In genomic region chr11:119391386-119392000, GRCm38 (mm10) we compare ENCODE assay signal across 8 mouse cellular contexts. TPM values are rescaled to one million over a fixed set of nuclear protein-coding genes. Genes with fewer than 3 reads are reported as not detected.
DNase-seq lines count a peak whose midpoint lies in the region; ATAC-seq and TF ChIP-seq lines count a peak whose summit lies in the region.

No protein-coding gene starts in this region.

- no peaks in the 10 kb centered on the region for H3K79me2 ChIP-seq in CH12.LX (replicated peaks; ENCODE audit: control insufficient read depth, extremely low read depth, insufficient read depth, poor library complexity, severe bottlenecking)

- peaks cover 61% of the 10 kb centered on the region for H3K4me1 ChIP-seq in heart, embryonic 13.5 days
- H3K4me1 ChIP-seq in CH12.LX (ENCODE audit: control insufficient read depth in 1 of 2, insufficient read depth in 2 of 2): peaks cover 18 to 36% of the 10 kb centered on the region in 2 experiments
- H3K4me1 ChIP-seq in embryonic facial prominence, embryonic 14.5 days (ENCODE audit: control insufficient read depth, insufficient read depth, low read length): peaks cover 10% of the 10 kb centered on the region
- peaks cover 12% of the 10 kb centered on the region; the same call in 1 of the 2 replicates for H3K4me1 ChIP-seq in lung, postnatal 0 days (ENCODE audit: insufficient read depth, low read depth, low read length)

- in situ Hi-C loops in CH12.LX (cut with MboI; ENCODE audit: low pct_ligation_motif_present, low pct_unique_long_range_greater_than_20kb, low sequenced_read_pairs): no loop called here

- peak overlapping the region; percentile 77 for H3K4me3 ChIP-seq in heart, embryonic 13.5 days
- peak overlapping the region; percentile 9 to 77 (median 22) for H3K4me3 ChIP-seq in CH12.LX (replicated peaks in 1 of 3; ENCODE audit: low read depth in 2 of 3, low read length in 2 of 3, poor library complexity in 1 of 3)
- H3K4me3 ChIP-seq in embryonic facial prominence, embryonic 14.5 days (ENCODE audit: low read depth, low read length): peak overlapping the region; percentile 68; the same call in 1 of the 2 replicates
- peak overlapping the region; percentile 84; the same call in 1 of the 2 replicates for H3K4me3 ChIP-seq in lung, postnatal 0 days (ENCODE audit: low read depth, low read length)

- 28% methylated on average over 7 of the region's 7 CpGs for WGBS in heart, embryonic 13.5 days
- WGBS in embryonic facial prominence, embryonic 14.5 days: 31% methylated on average over 7 of the region's 7 CpGs
- WGBS in lung, postnatal 0 days: 27% methylated on average over 7 of the region's 7 CpGs

- H3K4me2 ChIP-seq in heart, embryonic 13.5 days: peak overlapping the region; percentile 90
- H3K4me2 ChIP-seq in CH12.LX (ENCODE audit: insufficient read depth, low read depth, poor library complexity, severe bottlenecking): peak overlapping the region; percentile 39
- H3K4me2 ChIP-seq in embryonic facial prominence, embryonic 14.5 days (ENCODE audit: low read depth, low read length): peak overlapping the region; percentile 84; the same call in 1 of the 2 replicates
- H3K4me2 ChIP-seq in lung, postnatal 0 days (replicated peaks; ENCODE audit: low read depth, low read length): peak overlapping the region; percentile 87

- ATAC-seq in heart, embryonic 13.5 days (ENCODE audit: extremely low read depth, insufficient number of reproducible peaks, low FRiP score, low TSS enrichment): no peak
- ATAC-seq in embryonic facial prominence, embryonic 14.5 days (ENCODE audit: low read depth): no peak
- no peak for ATAC-seq in lung, postnatal 0 days

- no peak for TF ChIP-seq RAD21 in CH12.LX (IDR thresholded peaks at IDR 0.05; ENCODE audit: low read depth, low read length)

- dilution Hi-C loops in CH12.LX (cut with MboI; ENCODE audit: extremely low pct_ligation_motif_present, extremely low pct_unique_long_range_greater_than_20kb, low sequenced_read_pairs): no loop called here

- H3K36me3 ChIP-seq in heart, embryonic 13.5 days: peaks cover 6% of the 10 kb centered on the region
- peaks cover 7 to 13% of the 10 kb centered on the region in 2 experiments for H3K36me3 ChIP-seq in CH12.LX (replicated peaks in 1 of 2; ENCODE audit: control insufficient read depth in 1 of 2, insufficient read depth in 1 of 2, low read length in 1 of 2)
- H3K36me3 ChIP-seq in embryonic facial prominence, embryonic 14.5 days (ENCODE audit: control insufficient read depth, insufficient read depth, low read length): no peaks in the 10 kb centered on the region
- no peaks in the 10 kb centered on the region for H3K36me3 ChIP-seq in lung, postnatal 0 days (ENCODE audit: insufficient read depth, low read length)

- H3K9ac ChIP-seq in heart, embryonic 13.5 days: peak overlapping the region; percentile 91
- peak overlapping the region; percentile 90 for H3K9ac ChIP-seq in CH12.LX (ENCODE audit: insufficient read depth, low read depth)
- H3K9ac ChIP-seq in embryonic facial prominence, embryonic 14.5 days (ENCODE audit: low read depth, low read length): no peak overlapping the region
- no peak overlapping the region for H3K9ac ChIP-seq in lung, postnatal 0 days (replicated peaks; ENCODE audit: low read depth)

- H3K27me3 ChIP-seq in heart, embryonic 13.5 days (replicated peaks): peaks cover 20% of the 10 kb centered on the region
- H3K27me3 ChIP-seq in CH12.LX (replicated peaks): peaks cover 71% of the 10 kb centered on the region
- H3K27me3 ChIP-seq in embryonic facial prominence, embryonic 14.5 days (replicated peaks; ENCODE audit: control insufficient read depth, insufficient read depth, low read length): peaks cover 64% of the 10 kb centered on the region
- H3K27me3 ChIP-seq in lung, postnatal 0 days (replicated peaks; ENCODE audit: insufficient read depth, low read length): no peaks in the 10 kb centered on the region

- TF ChIP-seq POLR2A in CH12.LX (IDR thresholded peaks at IDR 0.05; ENCODE audit: low read depth, low read length): no peak

- peak overlapping the region; percentile 97 for H3K27ac ChIP-seq in heart, embryonic 13.5 days (replicated peaks)
- H3K27ac ChIP-seq in CH12.LX (ENCODE audit: insufficient read depth, low read depth): peak overlapping the region; percentile 28; the same call in 1 of the 2 replicates
- H3K27ac ChIP-seq in embryonic facial prominence, embryonic 14.5 days (replicated peaks; ENCODE audit: low read depth, low read length): no peak overlapping the region
- H3K27ac ChIP-seq in lung, postnatal 0 days (ENCODE audit: low read length): peak overlapping the region; percentile 98

- no peak for TF ChIP-seq EP300 in CH12.LX (IDR thresholded peaks at IDR 0.05; ENCODE audit: low read length)
- no peak for TF ChIP-seq EP300 in lung, postnatal 0 days (IDR thresholded peaks at IDR 0.05)

- intact Hi-C loops in left cerebral cortex, postnatal 25 days (cut with DNase I): loop anchor here (10.0 kb wide), 1 partner anchor 367 kb away; the partner anchor contains the start of gene Cbx2

- DNase-seq in heart, adult 8-10 months (ENCODE audit: low spot score): no peak
- DNase-seq in CH12.LX (ENCODE audit: extremely low read depth): no peak
- DNase-seq in embryonic facial prominence, embryonic 14.5 days (ENCODE audit: low spot score): no peak
- peak; percentile 13 for DNase-seq in lung, postnatal 0 days (ENCODE audit: low spot score)
- no peak for DNase-seq in left cerebral cortex, postnatal 25 days (ENCODE audit: low spot score in 2 of 2)
- DNase-seq in cerebellum, postnatal 4 days (ENCODE audit: low spot score in 2 of 2): no peak
- DNase-seq in embryo, embryonic 11 days: no peak

- H3K9me3 ChIP-seq in heart, embryonic 13.5 days: no peaks in the 10 kb centered on the region
- H3K9me3 ChIP-seq in CH12.LX (replicated peaks; ENCODE audit: low read length): no peaks in the 10 kb centered on the region
- H3K9me3 ChIP-seq in embryonic facial prominence, embryonic 14.5 days (ENCODE audit: control insufficient read depth, low read length): no peaks in the 10 kb centered on the region
- H3K9me3 ChIP-seq in lung, postnatal 0 days (ENCODE audit: low read length): no peaks in the 10 kb centered on the region

- no peak for TF ChIP-seq CTCF in CH12.LX (conservative IDR thresholded peaks at IDR 0.05 in 1 of 2, IDR thresholded peaks at IDR 0.05 in 1 of 2; ENCODE audit: low read depth in 2 of 2, low read length in 2 of 2)
- 0 out of 2 replicates have a peak, but pooled peaks have one; percentile 6 for TF ChIP-seq CTCF in lung, postnatal 0 days (IDR thresholded peaks at IDR 0.05)

TF ChIP-seq in CH12.LX, 34 proteins besides CTCF, POLR2A, EP300 and RAD21:
- no peak for TF ChIP-seq E2F4 (IDR thresholded peaks at IDR 0.05; ENCODE audit: insufficient replicate concordance, low read depth, low read length)

RNA-seq across cellular contexts. Expression of gene Rnf213, which starts 1.4 kb away (rescaled TPM):
- polyA plus RNA-seq in heart, embryonic 13.5 days (2015; fragmentation: Nextera tagmentation; extraction: Ambion mirVana): 5.5 and 6.8 TPM in 2 replicates
- 10 to 100 TPM; 11.1 to 16.0 (median 13.2) TPM for total RNA-seq in heart, adult 8-10 months (2022)
- total RNA-seq in CH12.LX (2012; rRNA removed) (12.4 and 23.2 TPM in 2 replicates), CH12.LX (2014; rRNA removed) (3.6 and 4.2 TPM in 2 replicates)
- 8.2 and 11.2 TPM in 2 replicates for polyA plus RNA-seq in CH12.LX (2012; ENCODE audit: insufficient read length, low read depth)
- 5.0 and 5.3 TPM in 2 replicates for polyA plus RNA-seq in embryonic facial prominence, embryonic 14.5 days (2014; fragmentation: Nextera tagmentation; extraction: Ambion mirVana)
- 8.2 and 9.7 TPM in 2 replicates for polyA plus RNA-seq in lung, postnatal 0 days (2015; fragmentation: Nextera tagmentation; extraction: Ambion mirVana)
- total RNA-seq in left cerebral cortex, postnatal 25 days (2021): 1 to 10 TPM; 2.2 to 2.6 TPM

RNA-seq across cellular contexts. Expression of gene Slc26a11, which starts 36.1 kb away (rescaled TPM):
- polyA plus RNA-seq in heart, embryonic 13.5 days (2015; fragmentation: Nextera tagmentation; extraction: Ambion mirVana): 9.3 and 10.4 TPM in 2 replicates
- total RNA-seq in heart, adult 8-10 months (2022): 1 to 10 TPM; 2.3 to 4.6 (median 3.1) TPM
- total RNA-seq in CH12.LX (2012; rRNA removed): 2.7 and 3.3 TPM in 2 replicates
- 1.4 and 1.9 TPM in 2 replicates for total RNA-seq in CH12.LX (2014; rRNA removed)
- 1.6 and 2.6 TPM in 2 replicates for polyA plus RNA-seq in CH12.LX (2012; ENCODE audit: insufficient read length, low read depth)
- polyA plus RNA-seq in embryonic facial prominence, embryonic 14.5 days (2014; fragmentation: Nextera tagmentation; extraction: Ambion mirVana): 7.8 and 8.4 TPM in 2 replicates
- polyA plus RNA-seq in lung, postnatal 0 days (2015; fragmentation: Nextera tagmentation; extraction: Ambion mirVana): 11.6 and 12.0 TPM in 2 replicates
- 1 to 10 TPM; 4.5 TPM for total RNA-seq in left cerebral cortex, postnatal 25 days (2021)

RNA-seq across cellular contexts. Expression of gene Sgsh, which starts 36.2 kb away (rescaled TPM):
- 5.7 and 6.9 TPM in 2 replicates for polyA plus RNA-seq in heart, embryonic 13.5 days (2015; fragmentation: Nextera tagmentation; extraction: Ambion mirVana)
- 1 to 10 TPM; 4.6 to 5.6 (median 5.3) TPM for total RNA-seq in heart, adult 8-10 months (2022)
- total RNA-seq in CH12.LX (2012; rRNA removed): 9.6 and 10.6 TPM in 2 replicates
- total RNA-seq in CH12.LX (2014; rRNA removed): 3.2 and 3.9 TPM in 2 replicates
- 5.9 and 12.2 TPM in 2 replicates for polyA plus RNA-seq in CH12.LX (2012; ENCODE audit: insufficient read length, low read depth)
- polyA plus RNA-seq in embryonic facial prominence, embryonic 14.5 days (2014; fragmentation: Nextera tagmentation; extraction: Ambion mirVana): 7.2 and 7.3 TPM in 2 replicates
- 12.6 TPM in 2 replicates for polyA plus RNA-seq in lung, postnatal 0 days (2015; fragmentation: Nextera tagmentation; extraction: Ambion mirVana)
- 1 to 10 TPM; 3.9 to 4.4 TPM for total RNA-seq in left cerebral cortex, postnatal 25 days (2021)

Comparison
In these comparisons a context has a peak if more than half of its experiments do, and no peak if none do; other contexts are left out.
1. H3K4me2 ChIP-seq: peak in every context shown above with its lines; median percentile 90 in heart, embryonic 13.5 days; 87 in lung, postnatal 0 days; 84 in embryonic facial prominence, embryonic 14.5 days; 39 in CH12.LX.
2. H3K4me3 ChIP-seq: peak in every context shown above with its lines; median percentile 84 in lung, postnatal 0 days; 77 in heart, embryonic 13.5 days; 68 in embryonic facial prominence, embryonic 14.5 days; 22 in CH12.LX.
3. H3K9ac ChIP-seq: peak in heart, embryonic 13.5 days (single experiment) and CH12.LX (single experiment); none in embryonic facial prominence, embryonic 14.5 days (single experiment) and lung, postnatal 0 days (single experiment).